33 mouse cellular contexts compared by ENCODE assay signal in genomic region chr4:114788856-114789255, GRCm38 (mm10). TPM values are rescaled to one million over a fixed set of nuclear protein-coding genes. Genes with fewer than 3 reads are reported as not detected.
A peak's percentile ranks its signal among the peaks of the same experiment; 100 is the strongest.
DNase-seq lines count a peak whose midpoint lies in the region; ATAC-seq and TF ChIP-seq lines count a peak whose summit lies in the region.
"Had no signal": no experiment of that assay in that cellular context is flagged by ENCODE, and none has a peak within 500 bp of the region (broad histone marks: within the 10 kb centered on the region; RNA-seq: fewer than 3 reads in every experiment).

No protein-coding gene starts in this region.

- peaks cover 32% of the 10 kb centered on the region for H3K27me3 ChIP-seq in hindbrain, embryonic 10.5 days (ENCODE audit: insufficient read depth, poor library complexity, severe bottlenecking)
- no peaks in the 10 kb centered on the region for H3K27me3 ChIP-seq in hindbrain, embryonic 14.5 days (ENCODE audit: control insufficient read depth, insufficient read depth, low read length)
- peaks cover 66% of the 10 kb centered on the region for H3K27me3 ChIP-seq in embryonic facial prominence, embryonic 10.5 days (replicated peaks; ENCODE audit: low read depth, poor library complexity, severe bottlenecking)
- H3K27me3 ChIP-seq: liver, embryonic 15.5 days had no signal

- DNase-seq in hindbrain, embryonic 10.5 days (ENCODE audit: low spot score): peak; percentile 62
- DNase-seq in hindbrain, embryonic 14.5 days (ENCODE audit: low spot score): no peak
- peak; percentile 58 for DNase-seq in embryo, embryonic 10.5 days (ENCODE audit: low spot score)
- peak; percentile 56 for DNase-seq in embryonic facial prominence, embryonic 10.5 days (ENCODE audit: low spot score)
- DNase-seq in retina, embryonic 14.5 days (ENCODE audit: low spot score): peak; percentile 23
- DNase-seq in heart, postnatal 25 days (ENCODE audit: low spot score): no peak
- DNase-seq in layer of hippocampus, adult 2 months (ENCODE audit: low spot score in 2 of 2): no peak
- DNase-seq: adrenal gland, postnatal 14 days; cerebellum, adult 11 months; cerebellum, adult 9-10 months; gastrocnemius, adult 2 months; heart, adult 2 months; kidney, adult 8-10 months; kidney, postnatal 4 days; layer of hippocampus, postnatal 36 days; lung, embryonic 14.5 days; lung, postnatal 14 days; midbrain, embryonic 14.5 days; thymus, adult 2 months; thymus, postnatal 36 days had no signal

- 34% methylated on average over 4 of the region's 4 CpGs for WGBS in hindbrain, embryonic 10.5 days
- WGBS in hindbrain, embryonic 14.5 days: 49% methylated on average over 4 of the region's 4 CpGs
- 24% methylated on average over 4 of the region's 4 CpGs for whole genome bisulfite sequencing in embryonic facial prominence, embryonic 10.5 days

- H3K4me2 ChIP-seq in hindbrain, embryonic 14.5 days (replicated peaks): no peak overlapping the region
- H3K4me2 ChIP-seq: embryonic facial prominence, embryonic 13.5 days; forebrain, embryonic 13.5 days; heart, embryonic 12.5 days; liver, embryonic 15.5 days; lung, embryonic 14.5 days had no signal

- no peak overlapping the region for H3K9ac ChIP-seq in hindbrain, embryonic 14.5 days
- H3K9ac ChIP-seq: embryonic facial prominence, embryonic 13.5 days; forebrain, embryonic 13.5 days; heart, embryonic 12.5 days; liver, embryonic 15.5 days; lung, embryonic 14.5 days had no signal

- no peak overlapping the region for H3K4me3 ChIP-seq in hindbrain, embryonic 10.5 days
- H3K4me3 ChIP-seq in hindbrain, embryonic 14.5 days (replicated peaks; ENCODE audit: low read length): no peak overlapping the region
- H3K4me3 ChIP-seq in embryonic facial prominence, embryonic 10.5 days: no peak overlapping the region
- no peak overlapping the region for H3K4me3 ChIP-seq in layer of hippocampus, adult 2 months
- H3K4me3 ChIP-seq: embryonic facial prominence, embryonic 13.5 days; forebrain, embryonic 13.5 days; gastrocnemius, adult 2 months; heart, adult 2 months; heart, embryonic 12.5 days; liver, embryonic 15.5 days had no signal

- H3K4me1 ChIP-seq in hindbrain, embryonic 10.5 days (replicated peaks): peaks cover 17% of the 10 kb centered on the region
- no peaks in the 10 kb centered on the region for H3K4me1 ChIP-seq in hindbrain, embryonic 14.5 days (replicated peaks; ENCODE audit: control insufficient read depth, insufficient read depth, low read length)
- peaks cover 48% of the 10 kb centered on the region for H3K4me1 ChIP-seq in embryonic facial prominence, embryonic 10.5 days
- H3K4me1 ChIP-seq: forebrain, embryonic 13.5 days; heart, embryonic 12.5 days; liver, embryonic 15.5 days had no signal

- H3K9me3 ChIP-seq in hindbrain, embryonic 10.5 days: no peaks in the 10 kb centered on the region
- H3K9me3 ChIP-seq in hindbrain, embryonic 14.5 days (ENCODE audit: control insufficient read depth, low read length): no peaks in the 10 kb centered on the region
- H3K9me3 ChIP-seq in embryonic facial prominence, embryonic 10.5 days: no peaks in the 10 kb centered on the region
- H3K9me3 ChIP-seq: embryonic facial prominence, embryonic 13.5 days; forebrain, embryonic 13.5 days; heart, embryonic 12.5 days; liver, embryonic 15.5 days had no signal

- intact Hi-C loops in heart, postnatal 25 days (cut with DNase I): no loop called here

- ATAC-seq in hindbrain, embryonic 14.5 days (ENCODE audit: low FRiP score): no peak
- ATAC-seq: CD4-positive, CD25-positive, alpha-beta regulatory T cell, adult 4 months; forebrain, embryonic 13.5 days; intestine, embryonic 16.5 days had no signal

- no peak for TF ChIP-seq CTCF in layer of hippocampus, adult 2 months (conservative IDR thresholded peaks at IDR 0.05)

- no peaks in the 10 kb centered on the region for H3K36me3 ChIP-seq in hindbrain, embryonic 10.5 days
- H3K36me3 ChIP-seq in hindbrain, embryonic 14.5 days (replicated peaks; ENCODE audit: control insufficient read depth, insufficient read depth): no peaks in the 10 kb centered on the region
- no peaks in the 10 kb centered on the region for H3K36me3 ChIP-seq in embryonic facial prominence, embryonic 10.5 days (replicated peaks)
- H3K36me3 ChIP-seq: embryonic facial prominence, embryonic 13.5 days; heart, embryonic 12.5 days; liver, embryonic 15.5 days had no signal

- H3K27ac ChIP-seq in hindbrain, embryonic 10.5 days: peak overlapping the region; percentile 40; the same call in 1 of the 2 replicates
- no peak overlapping the region for H3K27ac ChIP-seq in hindbrain, embryonic 14.5 days
- peak overlapping the region; percentile 58; the same call in 1 of the 2 replicates for H3K27ac ChIP-seq in embryonic facial prominence, embryonic 10.5 days (replicated peaks)
- no peak overlapping the region for H3K27ac ChIP-seq in layer of hippocampus, adult 2 months
- H3K27ac ChIP-seq: embryonic facial prominence, embryonic 13.5 days; forebrain, embryonic 13.5 days; gastrocnemius, adult 2 months; heart, adult 2 months; kidney, postnatal 0 days; liver, embryonic 15.5 days had no signal

RNA-seq across cellular contexts. Expression of gene Gm12830, which starts 32.7 kb away (rescaled TPM):
- not detected in 2 replicates for polyA plus RNA-seq in hindbrain, embryonic 10.5 days (2016; fragmentation: Nextera tagmentation; extraction: Ambion mirVana)
- not detected in 2 replicates for polyA plus RNA-seq in hindbrain, embryonic 14.5 days (2014; fragmentation: Nextera tagmentation; extraction: Ambion mirVana)
- polyA plus RNA-seq in embryonic facial prominence, embryonic 10.5 days (2016; fragmentation: Nextera tagmentation; extraction: Ambion mirVana): 0.09 TPM in 1 of 2 replicates, not detected in the other
- not detected for total RNA-seq in heart, postnatal 25 days (2021)
- total RNA-seq in layer of hippocampus, adult 2 months (2021): not detected
- total RNA-seq: adrenal gland, postnatal 14 days; gastrocnemius, adult 2 months; gastrocnemius, postnatal 4 days; heart, adult 2 months; hematopoietic stem cell, adult 5-6 weeks; layer of hippocampus, postnatal 36 days; liver, adult 2 months had no signal
- polyA plus RNA-seq: CD4-positive, CD25-positive, alpha-beta regulatory T cell, adult 4 months; embryonic facial prominence, embryonic 13.5 days; forebrain, embryonic 13.5 days; heart, adult 2 months; heart, embryonic 12.5 days; heart, postnatal 0 days; intestine, embryonic 16.5 days; limb, embryonic 11.5 days; liver, adult 2 months; liver, embryonic 15.5 days; lung, embryonic 14.5 days; midbrain, embryonic 14.5 days; neural tube, embryonic 11.5 days; thymus, adult 2 months had no signal

Comparison
In these comparisons a context has a peak if more than half of its experiments do, and no peak if none do; other contexts are left out.
1. DNase-seq: peak in hindbrain, embryonic 10.5 days (single experiment), embryo, embryonic 10.5 days (single experiment), embryonic facial prominence, embryonic 10.5 days (single experiment) and retina, embryonic 14.5 days (single experiment); none in hindbrain, embryonic 14.5 days (single experiment), heart, postnatal 25 days (single experiment) and layer of hippocampus, adult 2 months (0 of 2).
2. H3K27ac ChIP-seq: peak in hindbrain, embryonic 10.5 days (single experiment) and embryonic facial prominence, embryonic 10.5 days (single experiment); none in hindbrain, embryonic 14.5 days (single experiment) and layer of hippocampus, adult 2 months (single experiment).